Mouse (Mus musculus) small intestine, adult 2 months (tissue): Measurements from ENCODE around the gene E130308A19Rik.

ENCODE experiments used
- CTCF ChIP-seq: fragments of 200-500 bp; IDR thresholded peaks from 2 replicates; pipeline ENCODE4 v1.5.1; 2012; ENCODE audit warnings: low read depth, mild to moderate bottlenecking, control low read depth, inconsistent platforms, low read length, moderate library complexity, mixed read lengths; ENCODE audit not compliant: insufficient replicate concordance, insufficient read length; ENCODE audit errors: extremely low read depth
- POLR2A ChIP-seq: fragments of 200-500 bp; IDR thresholded peaks from 2 replicates; pipeline ENCODE4 v1.6.1; 2012; ENCODE audit warnings: low read depth, mild to moderate bottlenecking, control low read depth, inconsistent platforms, low read length, moderate library complexity

GRCm38 (mm10) chr4:59605501-59605900, 20.5 kb upstream of the E130308A19Rik start:
- no peak for TF ChIP-seq CTCF
- no peak for TF ChIP-seq POLR2A
